Mouse (Mus musculus) ES-Bruce4 (cell line): Measurements from ENCODE around the gene Mif4gd. TPM values are rescaled to one million over a fixed set of nuclear protein-coding genes. Genes with fewer than 3 reads are reported as not detected.

Experiments used
- H3K27ac ChIP-seq: 2 replicates; pipeline ENCODE4 v1.5.1; 2012; ENCODE audit warnings: low read length, inconsistent platforms; ENCODE audit not compliant: insufficient read depth
- H3K27me3 ChIP-seq: 2 replicates; pipeline ENCODE4 v1.6.1; 2012; ENCODE audit warnings: mild to moderate bottlenecking, low read length, inconsistent platforms; ENCODE audit not compliant: control insufficient read depth, poor library complexity, insufficient read depth, severe bottlenecking
- H3K36me3 ChIP-seq: 2 replicates; pipeline ENCODE4 v1.6.1; 2012; ENCODE audit warnings: inconsistent platforms, mild to moderate bottlenecking, low read length, moderate library complexity; ENCODE audit not compliant: control insufficient read depth, poor library complexity, insufficient read depth, severe bottlenecking
- H3K4me1 ChIP-seq: one replicate; pipeline ENCODE4 v1.8.1; 2011; ENCODE audit warnings: low read length; ENCODE audit not compliant: control insufficient read depth, insufficient read depth
- H3K4me3 ChIP-seq: 2 replicates; pipeline ENCODE4 v1.5.1; 2011; ENCODE audit warnings: low read depth, mild to moderate bottlenecking, low read length
- H3K9ac ChIP-seq: 2 replicates; pipeline ENCODE4 v1.6.1; 2012; ENCODE audit warnings: low read depth, mild to moderate bottlenecking, inconsistent platforms; ENCODE audit not compliant: poor library complexity, severe bottlenecking
- H3K9me3 ChIP-seq: replicated peaks from 2 replicates; pipeline ENCODE4 v1.6.1; 2012; ENCODE audit warnings: mild to moderate bottlenecking, low read length, inconsistent platforms; ENCODE audit not compliant: control insufficient read depth, poor library complexity, insufficient read depth, severe bottlenecking
- CTCF ChIP-seq: IDR thresholded peaks from one replicate; pipeline ENCODE4 v1.8.1; 2011; ENCODE audit warnings: low read depth, low read length
- EP300 ChIP-seq: IDR thresholded peaks from 2 replicates; pipeline ENCODE4 v1.6.1; 2011; ENCODE audit warnings: low read depth, low read length; ENCODE audit not compliant: insufficient read depth
- POLR2A ChIP-seq: IDR thresholded peaks from one replicate; pipeline ENCODE4 v1.8.1; 2011; ENCODE audit warnings: low read length; ENCODE audit not compliant: insufficient read depth
- polyA plus RNA-seq: library from polyadenylated mRNA; stranded (reverse); fragments of >200 nt; gene quantifications from 2 replicates; pipeline ENCODE4 v1.2.4, GENCODE M21; 2011; ENCODE audit warnings: low read depth; ENCODE audit not compliant: missing spikeins, insufficient read depth, insufficient read length

Mif4gd gene
- polyA plus RNA-seq, 1 experiment, result 50.4 TPM

GRCm38 (mm10) chr11:115631505-115631890 lies 18.7 kb upstream of the Mif4gd start:
- Histone ChIP-seq H3K27me3 (no peaks in the 10 kb centered on the region), H3K4me1 (peaks cover 2% of the 10 kb centered on the region), H3K4me3 (peak overlapping the region; percentile 42; the same call in 1 of the 2 replicates), H3K9me3 (no peaks in the 10 kb centered on the region), H3K9ac (peak overlapping the region; percentile 62), H3K36me3 (no peaks in the 10 kb centered on the region), H3K27ac (peak overlapping the region; percentile 95)
- TF ChIP-seq CTCF, result peak; percentile 51
- no peak for TF ChIP-seq EP300

GRCm38 (mm10) chr11:115630532-115631504 lies 18.0 kb upstream of the Mif4gd start:
- peak overlapping the region; percentile 96 for H3K27ac ChIP-seq
- H3K9ac ChIP-seq, result peak overlapping the region; percentile 62
- peak overlapping the region; percentile 42 for H3K4me3 ChIP-seq
- H3K27me3 ChIP-seq, result no peaks in the 10 kb centered on the region
- H3K9me3 ChIP-seq, result no peaks in the 10 kb centered on the region
- no peaks in the 10 kb centered on the region for H3K36me3 ChIP-seq
- peaks cover 2% of the 10 kb centered on the region for H3K4me1 ChIP-seq
- TF ChIP-seq CTCF (no peak), POLR2A (peak; percentile 32), EP300 (peak; percentile 78)

- TF ChIP-seq CTCF (no peak), POLR2A (no peak), EP300 (no peak)
- peak overlapping the region; percentile 6 for H3K9ac ChIP-seq
- peak overlapping the region; percentile 96 for H3K27ac ChIP-seq
Observed at GRCm38 (mm10) chr11:115629734-115630531, 17.2 kb upstream of the Mif4gd start.

GRCm38 (mm10) chr11:115628465-115629101 lies 15.8 kb upstream of the Mif4gd start:
- H3K4me1 ChIP-seq, result peaks cover 2% of the 10 kb centered on the region
- no peaks in the 10 kb centered on the region for H3K9me3 ChIP-seq
- peak overlapping the region; percentile 48; the same call in 1 of the 2 replicates for H3K27ac ChIP-seq
- no peak for TF ChIP-seq CTCF
- no peak for TF ChIP-seq EP300
- no peak for TF ChIP-seq POLR2A
- H3K9ac ChIP-seq, result peak overlapping the region; percentile 63
- no peaks in the 10 kb centered on the region for H3K27me3 ChIP-seq
- no peaks in the 10 kb centered on the region for H3K36me3 ChIP-seq
- peak overlapping the region; percentile 97 for H3K4me3 ChIP-seq

More at GRCm38 (mm10) chr11:115629734-115630531, 17.2 kb upstream of the Mif4gd start:
- H3K9me3 ChIP-seq, result no peaks in the 10 kb centered on the region
- no peaks in the 10 kb centered on the region for H3K36me3 ChIP-seq
- H3K4me3 ChIP-seq, result no peak overlapping the region
- peaks cover 2% of the 10 kb centered on the region for H3K4me1 ChIP-seq
- H3K27me3 ChIP-seq, result no peaks in the 10 kb centered on the region

- H3K36me3 ChIP-seq, result peaks cover under 1% of the 10 kb centered on the region; the same call in 1 of the 2 replicates
- peak; percentile 6; the same call in 1 of the 2 replicates for TF ChIP-seq EP300
- no peak for TF ChIP-seq CTCF
- peak; percentile 89 for TF ChIP-seq POLR2A
- H3K4me1 ChIP-seq, result no peaks in the 10 kb centered on the region
- peak within 1 kb of the TSS; percentile 48; the same call in 1 of the 2 replicates for H3K27ac ChIP-seq
- H3K9me3 ChIP-seq, result no peaks in the 10 kb centered on the region
- H3K9ac ChIP-seq, result peak within 1 kb of the TSS; percentile 66
- peak within 1 kb of the TSS; percentile 97 for H3K4me3 ChIP-seq
- no peaks in the 10 kb centered on the region for H3K27me3 ChIP-seq
Observed at GRCm38 (mm10) chr11:115627705-115628464, 15.1 kb upstream of the Mif4gd start, which contains the start of gene Slc25a19. Gene Slc25a19 (minus strand): TSS chr11:115628295.
